Mouse (Mus musculus): ENCODE data around the gene Atoh8.

Gene Atoh8

DNA sequence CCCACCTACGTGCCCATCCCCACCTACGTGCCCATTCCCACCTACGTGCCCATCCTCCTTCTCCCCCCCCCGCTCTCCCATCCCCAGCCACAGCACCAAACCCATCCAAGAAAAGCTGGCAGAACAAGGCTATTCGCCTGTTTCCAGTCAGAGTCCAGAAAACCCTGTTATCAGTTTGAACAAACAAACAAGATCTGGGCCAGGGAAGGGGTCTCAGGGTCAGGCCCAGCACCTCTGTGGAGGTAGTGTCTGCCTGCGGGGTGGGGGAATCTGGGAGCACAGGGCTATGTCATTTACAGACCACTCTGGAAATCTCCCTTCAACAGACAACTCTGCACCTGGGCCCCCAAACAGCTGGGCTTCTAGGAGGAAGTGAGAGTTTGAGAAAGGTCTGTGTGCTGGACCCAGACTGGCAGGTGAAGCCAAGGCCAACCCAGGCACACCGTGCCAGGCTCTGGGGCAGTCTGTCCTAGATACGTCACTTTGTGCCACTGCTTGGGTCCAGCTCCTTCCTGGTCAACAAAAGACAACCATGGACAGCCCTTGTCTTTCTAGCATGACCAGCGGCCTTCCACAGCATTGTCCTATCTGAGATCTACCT lies 7.6 kb downstream of the Atoh8 start:
- no peak for DNase-seq (ENCODE audit: low read depth, low spot score)

DNA sequence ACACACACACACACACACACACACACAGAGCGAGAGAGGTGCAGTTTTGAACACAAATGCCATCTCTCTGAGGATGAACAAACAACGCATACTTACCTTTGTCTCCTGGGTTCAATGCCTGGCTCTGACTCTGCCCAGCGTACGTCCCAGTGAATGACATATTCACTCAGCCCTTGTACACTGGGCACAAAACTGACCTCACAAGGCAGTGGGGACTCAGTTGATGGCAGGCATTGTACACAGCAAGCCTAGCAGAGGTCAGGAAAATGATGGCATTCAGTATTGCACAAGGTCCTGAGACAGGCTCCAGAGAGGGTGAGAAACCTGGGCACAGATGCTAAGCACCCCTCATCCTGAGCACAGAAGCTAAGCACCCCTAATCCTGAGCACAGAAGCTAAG lies 8.4 kb downstream of the Atoh8 start:
- no peak for DNase-seq (ENCODE audit: low read depth, low spot score)

DNA sequence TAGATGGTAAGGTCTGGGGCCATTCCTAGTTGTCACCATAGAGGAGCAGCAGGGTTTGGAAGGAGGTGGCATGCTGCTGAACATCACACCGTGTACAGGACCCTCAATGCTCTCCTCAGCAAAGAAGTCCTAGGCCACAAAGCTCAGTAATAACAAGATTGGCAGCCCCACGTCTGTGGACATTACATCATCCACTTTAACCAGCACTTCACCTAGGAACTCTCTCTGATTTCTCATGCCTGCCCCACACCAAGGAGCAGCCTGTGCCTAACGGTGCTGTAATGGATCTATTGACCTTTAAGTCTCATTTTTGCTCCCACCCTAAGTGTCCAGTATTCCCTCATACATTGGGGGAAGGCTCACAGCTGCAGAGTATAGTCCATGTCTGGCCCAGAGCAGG lies 9.7 kb downstream of the Atoh8 start:
- no peak for DNase-seq (ENCODE audit: low read depth, low spot score)

DNA sequence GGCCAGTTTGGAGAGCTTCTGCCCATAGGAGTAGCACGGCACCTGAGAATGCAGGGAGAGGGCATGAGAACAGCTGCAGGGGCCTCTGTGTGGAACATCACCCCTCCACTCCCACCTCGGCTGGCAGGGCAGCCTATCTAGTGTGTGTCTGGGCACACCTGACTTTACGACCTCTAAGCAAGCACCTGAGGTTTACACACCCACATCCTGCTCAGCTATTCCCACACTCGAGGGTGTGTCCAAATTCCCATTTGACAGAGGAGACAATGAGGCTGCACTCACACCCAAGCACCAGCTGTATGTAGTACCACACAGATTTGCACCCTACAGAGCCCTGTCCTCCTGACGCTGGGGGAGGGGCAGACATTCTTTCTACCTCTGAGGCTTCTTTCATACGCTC lies 11.5 kb downstream of the Atoh8 start:
- no peak for DNase-seq (ENCODE audit: low read depth, low spot score)

DNA sequence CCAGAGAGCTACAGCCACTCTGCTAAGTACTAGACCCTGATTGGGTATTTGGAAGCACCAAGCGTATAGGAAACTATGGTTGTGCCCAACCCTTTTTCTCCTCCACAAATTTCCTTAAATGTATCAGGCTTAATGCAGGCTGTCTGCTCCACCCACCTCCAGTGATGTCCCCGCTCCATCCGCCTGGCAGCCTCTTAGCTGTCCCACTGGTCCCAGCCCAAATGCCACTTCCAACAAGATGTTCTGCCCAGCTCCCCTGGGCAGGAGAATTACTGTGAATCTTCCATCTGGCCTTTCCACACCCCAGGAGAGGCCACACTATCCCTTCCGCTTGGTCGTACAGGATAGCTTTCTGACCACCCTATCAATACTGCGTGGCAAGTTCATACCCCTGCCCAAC lies 12.5 kb downstream of the Atoh8 start:
- DNase-seq (ENCODE audit: low read depth, low spot score), result no peak

DNA sequence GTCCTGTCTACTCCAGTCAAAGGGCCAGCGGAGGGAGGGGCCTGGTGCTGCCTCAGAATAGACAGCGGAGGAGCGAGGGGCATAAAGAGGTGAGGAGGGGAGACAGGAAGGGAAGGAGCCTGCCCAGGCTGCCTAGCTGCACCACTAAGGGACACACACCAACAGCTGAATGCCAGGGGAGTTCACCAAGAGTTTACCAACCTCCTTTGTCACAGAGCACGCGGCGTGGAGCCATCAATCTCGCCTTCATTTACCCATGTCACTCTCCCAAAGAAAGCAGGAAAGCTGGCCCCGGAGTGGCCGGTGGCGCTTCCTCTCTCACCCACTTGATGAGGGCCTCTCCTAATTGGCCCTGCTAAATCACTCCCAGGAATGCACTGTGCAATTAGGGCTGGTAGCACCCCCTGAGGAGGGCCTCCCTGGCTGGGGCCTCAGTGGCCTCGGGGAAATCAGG lies 13.1 kb downstream of the Atoh8 start:
- DNase-seq (ENCODE audit: low read depth, low spot score), result no peak

DNA sequence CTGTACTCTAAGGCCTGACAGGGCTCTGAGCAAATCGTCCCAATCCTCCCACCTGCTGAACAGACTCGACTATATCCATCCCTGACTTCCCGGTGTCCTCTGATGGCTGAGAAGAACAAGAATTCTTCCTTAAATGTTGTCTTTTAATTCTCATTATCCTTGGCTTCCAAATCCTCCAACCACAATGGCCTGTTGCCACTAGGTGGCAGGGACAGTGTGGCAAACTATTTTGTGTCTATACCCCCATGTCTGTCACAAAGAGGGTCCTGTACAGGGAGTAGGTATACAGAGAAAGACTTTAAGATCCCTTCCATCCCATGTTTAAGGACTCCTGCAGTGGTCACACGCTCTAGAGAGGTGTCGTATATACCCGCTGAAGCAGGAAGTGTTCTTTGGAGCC lies 14.1 kb downstream of the Atoh8 start:
- no peak for DNase-seq (ENCODE audit: low read depth, low spot score)

DNA sequence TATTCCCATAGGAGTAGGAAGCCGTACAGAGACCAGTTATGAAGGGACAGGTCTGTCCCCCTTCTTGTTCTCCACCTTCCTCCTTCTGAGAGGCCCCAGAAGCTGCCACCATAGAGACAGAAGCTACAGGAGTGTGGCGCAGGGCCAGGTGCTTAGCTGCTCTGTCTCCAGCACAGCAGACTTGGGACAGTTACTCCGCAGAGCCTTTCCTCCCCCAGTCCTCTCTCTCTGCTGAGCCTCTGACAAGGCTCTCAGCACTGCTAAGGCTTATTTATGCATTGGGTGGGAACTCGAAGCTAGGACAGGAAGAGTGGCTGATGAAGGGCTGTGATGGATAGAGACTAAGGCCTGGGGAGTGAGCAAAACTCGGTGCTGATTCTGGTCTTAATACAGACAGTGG lies 15.8 kb downstream of the Atoh8 start:
- DNase-seq (ENCODE audit: low read depth, low spot score), result no peak

DNA sequence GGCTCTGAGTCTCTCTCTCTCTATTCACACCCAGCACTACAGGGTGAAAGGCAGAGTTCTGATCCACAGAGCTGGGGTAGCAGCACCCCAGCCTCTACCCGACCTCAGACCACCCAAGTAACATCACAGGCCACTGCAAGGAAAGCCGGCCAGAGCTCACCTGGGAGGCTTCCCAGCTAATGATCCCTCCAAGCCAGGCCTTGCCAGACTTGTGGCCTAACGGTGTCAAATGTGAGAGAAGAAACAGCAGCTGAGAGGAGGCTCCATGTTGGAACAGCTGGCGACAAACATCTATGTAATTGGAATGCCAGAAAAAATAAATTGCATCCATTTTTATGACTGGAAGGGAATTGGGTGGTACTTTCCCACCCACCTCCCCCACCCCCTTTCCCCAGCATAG lies 17.1 kb downstream of the Atoh8 start:
- no peak for DNase-seq (ENCODE audit: low read depth, low spot score)

DNA sequence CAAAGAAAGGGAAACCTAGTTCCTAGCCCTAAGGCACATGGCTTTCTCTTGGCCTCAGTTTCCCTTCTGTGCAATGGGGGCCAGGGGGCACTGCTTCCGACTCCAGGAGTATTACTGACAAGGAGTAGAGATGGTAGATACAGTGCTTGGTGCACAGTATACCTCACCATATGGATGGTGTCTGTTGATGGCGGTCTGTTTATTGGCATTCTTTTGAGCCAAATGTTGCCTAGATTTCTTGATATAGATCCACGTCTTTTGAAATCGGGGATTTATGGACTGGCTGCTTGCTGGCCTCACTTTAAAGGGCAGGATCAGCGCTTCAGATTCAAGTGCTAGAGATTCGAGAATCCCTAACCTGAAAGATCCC lies 18.0 kb downstream of the Atoh8 start:
- no peak for DNase-seq (ENCODE audit: low read depth, low spot score)

DNA sequence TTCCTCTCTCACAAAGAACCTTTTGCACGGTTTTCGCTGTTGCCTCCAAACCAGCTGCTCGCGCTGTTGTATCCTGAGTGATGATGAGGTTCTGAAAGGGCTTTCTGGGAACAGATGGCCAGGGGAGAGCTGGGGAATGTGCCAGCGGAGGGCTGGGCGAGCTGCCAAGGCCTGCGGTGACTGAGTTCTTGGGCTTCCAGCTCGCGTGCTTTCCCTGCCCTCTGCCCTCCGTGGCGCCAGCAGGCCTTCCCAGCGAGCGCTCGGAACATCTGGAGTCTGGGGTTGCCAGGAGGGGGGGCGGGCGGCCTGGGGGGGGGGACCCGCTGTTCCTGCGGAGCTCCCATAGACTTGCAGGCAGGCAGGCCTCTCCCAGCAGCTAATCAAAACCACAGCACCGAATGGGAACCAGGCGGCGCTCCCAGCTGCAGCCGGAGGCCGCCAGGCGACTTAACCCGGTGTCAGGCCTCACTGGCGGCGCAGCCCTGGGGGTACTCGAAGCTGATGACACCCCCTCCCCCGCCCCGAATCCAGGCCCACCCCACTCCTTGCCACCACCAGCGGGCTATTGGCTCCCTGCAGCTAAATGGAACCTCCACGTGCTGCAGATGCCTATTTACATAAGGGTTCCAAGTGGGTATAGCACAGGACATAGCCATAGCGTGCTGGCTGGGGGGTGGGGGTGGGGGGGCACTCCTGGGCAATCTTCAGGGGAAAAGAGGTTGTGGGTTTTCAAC lies 18.5 kb downstream of the Atoh8 start:
- DNase-seq (ENCODE audit: low read depth, low spot score), result no peak

DNA sequence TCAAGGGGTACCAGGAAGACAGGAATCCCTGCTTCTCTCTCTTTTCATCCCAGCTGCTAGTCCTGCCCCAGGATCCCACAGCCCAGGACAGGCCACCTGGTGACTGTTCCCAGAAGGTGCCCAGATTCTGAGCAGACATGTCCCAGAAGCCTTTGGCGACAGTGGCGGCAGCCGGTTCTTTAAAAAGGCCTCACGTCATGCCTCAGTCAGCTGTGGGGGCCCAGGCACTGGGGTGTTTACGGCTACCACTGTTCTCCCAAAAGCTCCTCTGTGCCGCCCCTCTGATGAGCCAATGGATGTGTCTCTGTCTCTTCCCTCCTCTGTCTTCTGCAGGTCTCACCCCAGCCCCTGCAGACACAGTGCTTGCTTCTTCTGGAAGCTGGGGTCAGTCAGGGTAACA lies 19.8 kb downstream of the Atoh8 start:
- no peak for DNase-seq (ENCODE audit: low read depth, low spot score)

DNA sequence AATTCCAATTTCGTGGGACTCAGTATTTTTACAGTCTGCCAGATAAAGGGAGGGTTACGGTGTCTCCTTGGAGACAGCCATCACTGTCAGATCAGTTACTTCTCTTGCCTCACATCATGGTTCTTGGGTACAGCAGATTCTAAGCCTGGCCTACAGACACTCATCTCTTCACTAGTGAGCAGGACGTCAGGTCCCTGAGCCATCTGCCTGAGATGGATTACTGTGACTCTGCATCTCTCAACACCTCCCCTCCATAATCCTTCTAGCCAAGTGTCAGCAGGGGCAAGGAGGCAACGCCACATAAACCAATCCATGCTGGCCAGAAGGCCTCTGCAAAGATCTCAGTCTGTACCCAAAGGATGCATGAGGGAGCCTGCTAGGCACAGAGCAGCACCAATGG lies 24.0 kb downstream of the Atoh8 start:
- DNase-seq (ENCODE audit: low read depth, low spot score), result no peak

DNA sequence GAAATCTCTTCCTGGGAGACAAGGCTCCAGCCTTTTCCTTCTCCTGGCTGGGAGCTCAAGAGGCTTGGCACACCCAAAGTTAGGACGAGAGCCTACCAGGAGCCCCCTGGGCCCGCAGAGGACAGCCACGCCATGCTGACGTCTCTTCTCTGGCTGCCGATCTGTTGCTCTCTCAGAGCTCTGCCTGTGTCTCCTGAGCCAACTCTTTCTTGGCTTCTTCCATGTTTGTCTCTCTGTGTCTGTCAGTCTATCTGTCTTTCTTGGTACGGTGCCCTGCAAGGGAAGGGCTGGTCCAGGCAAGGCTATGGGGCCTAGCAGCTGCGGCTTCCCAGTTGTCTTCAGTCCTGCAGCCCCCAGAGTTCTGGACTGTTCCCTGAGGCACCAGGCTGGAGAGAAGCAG lies 24.6 kb downstream of the Atoh8 start:
- no peak for DNase-seq (ENCODE audit: low read depth, low spot score)

DNA sequence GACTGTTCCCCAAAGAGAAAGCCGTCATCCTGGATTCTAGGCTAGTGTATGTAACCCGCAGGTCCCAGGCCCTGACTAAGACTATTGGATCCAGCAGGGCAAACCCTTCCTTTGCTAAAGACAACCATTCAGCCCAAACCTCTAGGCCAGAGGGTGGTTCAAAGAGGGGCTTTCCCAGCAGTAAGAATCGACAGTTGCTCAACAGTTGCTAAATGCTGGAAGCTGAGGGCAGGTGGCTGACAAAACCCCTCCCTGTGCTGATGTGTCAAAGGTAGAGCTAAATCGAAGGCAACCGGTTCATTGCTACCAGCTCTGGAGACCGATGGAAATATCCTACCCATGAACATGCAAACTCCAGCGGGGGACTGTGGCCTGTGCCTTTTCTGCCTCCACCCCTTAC lies 25.6 kb downstream of the Atoh8 start:
- no peak for DNase-seq (ENCODE audit: low read depth, low spot score)

DNA sequence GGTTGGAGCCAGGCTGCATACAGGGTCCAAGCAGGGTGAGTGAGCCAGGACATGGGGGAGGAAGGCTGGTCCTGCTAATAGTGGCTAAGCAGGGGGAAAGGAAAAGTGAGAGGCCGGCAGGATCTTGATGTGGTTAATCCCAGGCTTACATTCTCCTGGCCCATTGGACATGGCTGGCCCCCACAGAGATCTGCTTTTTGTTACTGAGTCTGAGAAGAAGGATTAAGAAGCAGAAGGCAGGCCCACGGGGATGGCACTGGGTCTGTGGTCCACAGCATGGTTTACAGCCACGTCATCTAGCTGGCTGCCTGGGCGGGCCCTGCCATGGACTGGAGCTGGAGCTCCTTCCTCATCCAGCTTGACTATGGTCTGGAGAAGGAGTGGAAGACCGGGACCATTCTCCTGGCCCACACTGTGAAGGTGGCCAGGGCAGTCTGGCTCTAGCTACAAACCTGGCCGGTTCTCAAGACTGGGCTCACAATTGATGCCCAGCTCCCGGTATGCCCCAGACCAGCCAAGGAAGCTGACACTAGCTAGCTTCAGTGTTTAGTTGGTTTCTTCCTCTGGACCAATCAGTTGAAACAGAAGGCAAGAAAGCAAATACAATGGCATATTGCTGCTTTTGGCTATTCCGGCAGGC lies 26.9 kb downstream of the Atoh8 start:
- no peak for DNase-seq (ENCODE audit: low read depth, low spot score)

DNA sequence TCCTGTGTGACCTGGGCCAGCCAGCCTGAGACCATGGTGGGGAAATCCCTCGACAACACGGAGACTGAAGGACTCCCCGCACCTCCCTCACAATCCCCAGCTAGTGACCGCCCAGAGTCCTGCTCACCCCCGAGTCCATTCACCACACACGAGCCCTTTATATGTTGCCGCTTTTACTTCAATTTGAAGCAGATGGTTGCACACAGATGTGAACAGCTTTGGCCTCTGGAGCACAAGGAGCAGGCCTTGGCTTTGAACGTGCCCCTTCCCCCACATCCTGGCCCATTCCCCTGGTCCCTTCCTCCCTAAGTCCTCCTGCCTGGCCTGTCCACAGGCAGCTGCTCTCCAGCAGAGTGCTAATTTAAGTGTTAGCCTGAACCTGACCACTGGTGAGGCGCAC lies 29.4 kb downstream of the Atoh8 start:
- DNase-seq (ENCODE audit: low read depth, low spot score), result no peak

DNA sequence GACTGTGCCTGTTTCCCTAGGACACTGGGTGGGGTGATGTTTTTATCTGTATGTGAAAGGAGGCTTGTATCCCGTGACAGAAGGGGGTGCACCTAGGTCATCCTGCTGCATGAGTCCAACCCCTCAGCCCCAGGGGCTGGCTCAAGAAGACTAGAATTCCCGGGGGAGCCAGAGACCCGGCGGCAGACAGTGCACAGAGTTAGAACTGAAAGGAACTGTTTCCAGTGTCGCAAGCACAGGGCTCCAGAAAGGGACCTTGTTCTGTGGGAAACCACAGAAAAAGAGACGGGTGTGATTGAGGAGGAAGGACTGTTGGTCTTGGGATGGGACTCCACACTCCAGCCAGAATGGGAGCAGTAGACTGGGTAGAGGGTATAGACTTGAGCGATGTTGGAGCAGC lies 30.5 kb downstream of the Atoh8 start:
- DNase-seq (ENCODE audit: low read depth, low spot score), result no peak

DNA sequence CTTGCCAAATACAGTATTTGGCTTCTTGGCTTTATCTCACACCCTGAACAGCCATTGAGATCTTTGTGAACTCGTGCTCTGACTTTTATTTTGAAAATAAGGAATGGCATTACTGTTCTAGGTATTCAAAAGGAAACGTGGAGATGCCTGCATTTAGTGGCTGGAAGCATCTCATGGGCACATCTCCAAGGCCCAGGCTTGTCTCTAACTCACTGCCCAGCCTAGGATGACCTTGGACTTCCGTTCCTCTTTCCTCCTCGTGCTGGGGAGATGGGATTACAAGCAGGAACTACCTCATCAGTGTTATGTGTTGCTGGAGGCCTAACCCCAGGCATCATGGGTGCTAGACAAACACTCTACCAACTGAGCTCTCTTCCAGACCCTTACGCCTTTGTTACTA lies 32.1 kb downstream of the Atoh8 start:
- no peak for DNase-seq (ENCODE audit: low read depth, low spot score)

DNA sequence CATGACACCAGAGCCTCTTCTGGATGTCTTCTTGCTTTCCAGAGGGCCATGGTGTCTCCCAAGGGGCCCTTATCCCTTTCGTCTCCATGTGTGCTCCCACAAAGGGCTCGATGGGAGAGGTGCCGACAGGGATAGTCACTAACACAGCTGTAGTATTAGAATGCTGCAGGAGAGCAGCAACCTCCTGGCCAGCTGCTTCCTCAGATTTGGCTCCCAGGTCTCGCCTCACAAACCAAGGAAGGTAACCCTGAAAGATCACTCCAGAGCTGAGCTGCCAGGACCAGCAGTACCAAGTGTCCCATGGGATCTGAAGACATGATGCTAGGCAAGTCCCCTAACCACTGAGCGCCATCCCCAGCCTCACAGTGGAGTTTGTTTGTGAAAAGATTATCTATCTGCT lies 32.6 kb downstream of the Atoh8 start:
- no peak for DNase-seq (ENCODE audit: low read depth, low spot score)

DNA sequence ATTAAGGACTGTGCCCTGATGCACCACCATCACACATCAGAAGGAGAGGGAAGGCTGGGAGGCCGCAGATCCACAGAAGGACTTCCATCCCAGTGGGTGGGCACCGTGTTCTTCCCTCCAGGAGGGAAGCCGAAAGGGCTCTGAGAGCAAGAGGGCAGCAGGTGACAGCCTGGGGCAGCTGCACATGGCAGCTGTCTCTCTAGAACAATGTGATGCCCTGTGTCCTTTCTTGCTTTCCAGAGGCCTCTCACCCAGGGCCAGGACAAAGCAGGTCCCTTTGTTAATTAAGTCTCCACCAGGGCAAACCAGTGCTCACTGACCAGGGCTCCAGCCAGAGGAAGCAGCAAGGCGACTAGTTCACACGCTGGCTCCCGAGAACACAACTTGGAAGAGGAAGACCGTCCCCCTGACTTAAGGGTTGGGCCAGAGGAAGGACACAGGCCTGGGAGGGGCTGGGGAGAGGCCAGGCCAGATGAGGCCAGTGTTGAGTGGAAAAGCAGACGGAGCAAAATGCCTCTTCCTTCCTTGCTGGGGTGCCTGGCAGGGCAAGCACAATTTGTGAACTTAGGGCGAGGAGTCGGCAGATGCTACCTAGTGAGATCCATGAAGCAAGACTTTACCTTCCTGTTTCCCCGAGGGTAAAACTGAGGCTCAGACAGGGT lies 34.7 kb downstream of the Atoh8 start:
- DNase-seq (ENCODE audit: low read depth, low spot score), result no peak

DNA sequence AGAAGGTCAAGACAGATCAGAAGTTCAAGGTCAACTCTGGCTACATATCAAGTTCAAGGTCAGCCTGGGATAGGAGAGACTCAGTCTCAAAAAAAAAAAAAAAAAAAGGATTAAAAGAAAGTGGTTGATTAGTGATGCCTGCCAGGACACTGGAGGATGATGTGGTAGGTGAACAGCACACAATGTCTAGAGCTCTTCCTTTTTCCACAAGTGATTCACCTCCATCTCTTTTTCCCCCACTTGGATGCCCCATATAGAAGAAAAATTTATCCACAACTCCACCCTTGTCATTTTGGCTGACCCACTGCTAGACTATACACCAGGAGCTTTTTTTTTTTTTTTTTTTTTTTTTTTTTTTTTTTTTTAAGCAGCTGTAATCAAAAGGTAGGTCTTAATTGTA lies 37.9 kb downstream of the Atoh8 start:
- no peak for DNase-seq (ENCODE audit: low read depth, low spot score)

DNA sequence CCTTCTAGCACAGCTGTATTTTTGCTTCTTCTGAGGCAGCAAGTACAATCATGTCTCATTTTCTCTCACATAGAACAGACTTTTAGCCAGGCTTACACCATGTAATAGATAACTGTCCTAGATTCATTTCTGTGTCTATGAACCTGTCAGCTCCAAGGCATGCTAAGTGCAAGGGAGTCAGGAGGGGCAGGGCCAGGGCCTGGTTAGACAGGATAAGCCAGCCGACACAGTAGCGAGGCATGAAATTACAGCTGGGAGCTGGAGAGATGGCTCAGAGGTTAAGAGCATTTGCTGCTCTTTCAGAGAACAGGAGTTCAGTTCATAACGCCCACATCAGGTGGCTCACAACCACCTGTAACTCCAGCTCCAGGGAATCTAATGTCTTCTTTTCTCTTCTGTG lies 38.7 kb downstream of the Atoh8 start:
- DNase-seq (ENCODE audit: low read depth, low spot score), result no peak

All from WW6 (cell line).